Mouse (Mus musculus): ENCODE measurements around the gene Dbndd1. TPM values are rescaled to one million over a fixed set of nuclear protein-coding genes. Genes with fewer than 3 reads are reported as not detected.

Dbndd1 gene
- polyA plus RNA-seq, 1 experiment from 2014 or later = 12.1 TPM

- Histone ChIP-seq H3K4me2 (ENCODE audit: low read depth, low read length) (no peak overlapping the region), H3K9me3 (replicated peaks; ENCODE audit: control insufficient read depth, low read length) (no peaks in the 10 kb centered on the region), H3K9ac (replicated peaks; ENCODE audit: low read length) (no peak overlapping the region), H3K27ac (replicated peaks; ENCODE audit: low read depth, low read length) (no peak overlapping the region), H3K4me3 (ENCODE audit: low read depth, low read length) (no peak overlapping the region), H3K4me1 (ENCODE audit: control insufficient read depth, insufficient read depth, low read length) (no peaks in the 10 kb centered on the region), H3K36me3 (replicated peaks; ENCODE audit: control insufficient read depth, insufficient read depth, low read depth, low read length) (no peaks in the 10 kb centered on the region), H3K27me3 (ENCODE audit: control insufficient read depth, insufficient read depth, low read length) (no peaks in the 10 kb centered on the region)
- ATAC-seq (replicated peaks; ENCODE audit: insufficient number of reproducible peaks, low FRiP score, low TSS enrichment, low read depth) = no peak
- WGBS = 80% methylated on average over 3 of the region's 3 CpGs
- DNase-seq (ENCODE audit: low spot score) = no peak
Observed at GRCm38 (mm10) chr8:123467476-123467875, 47.8 kb downstream of the Dbndd1 start.

DNA sequence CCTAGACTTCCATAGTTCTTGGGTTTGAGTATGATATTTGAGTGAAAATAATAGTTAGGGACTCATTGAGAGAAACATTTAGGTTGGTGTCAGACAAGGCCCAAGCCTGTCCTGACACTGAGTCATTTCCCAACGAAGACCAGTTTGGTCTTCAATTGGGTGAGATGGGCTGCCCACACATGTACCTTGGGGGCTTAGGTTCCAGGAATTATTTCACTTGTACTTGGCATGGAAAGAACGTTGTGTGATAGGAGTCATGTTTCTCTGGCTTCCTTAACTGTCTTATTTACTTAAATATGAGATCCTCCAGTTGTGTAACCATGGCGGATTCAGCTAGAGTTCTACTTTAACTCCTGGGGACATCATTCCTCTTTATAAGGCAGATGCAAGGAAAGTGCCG lies 51.6 kb downstream of the Dbndd1 start:
- Histone ChIP-seq H3K27me3 (ENCODE audit: control insufficient read depth, insufficient read depth, low read length) (no peaks in the 10 kb centered on the region), H3K27ac (replicated peaks; ENCODE audit: low read depth, low read length) (no peak overlapping the region), H3K4me3 (ENCODE audit: low read depth, low read length) (no peak overlapping the region), H3K4me2 (ENCODE audit: low read depth, low read length) (no peak overlapping the region), H3K9ac (replicated peaks; ENCODE audit: low read length) (no peak overlapping the region), H3K4me1 (ENCODE audit: control insufficient read depth, insufficient read depth, low read length) (no peaks in the 10 kb centered on the region), H3K9me3 (replicated peaks; ENCODE audit: control insufficient read depth, low read length) (no peaks in the 10 kb centered on the region), H3K36me3 (replicated peaks; ENCODE audit: control insufficient read depth, insufficient read depth, low read depth, low read length) (peaks cover 2% of the 10 kb centered on the region; the same call in 1 of the 2 replicates)
- no peak for DNase-seq (ENCODE audit: low spot score)
- no peak for ATAC-seq (replicated peaks; ENCODE audit: insufficient number of reproducible peaks, low FRiP score, low TSS enrichment, low read depth)
- WGBS = 79% methylated on average over 4 of the region's 4 CpGs

Other genes starting within 250 kb of the Dbndd1 start
- gene Fanca, start 196.9 kb downstream of the Dbndd1 start, polyA plus RNA-seq (2014; fragmentation: Nextera tagmentation; extraction: Ambion mirVana) = 29.5 and 34.6 TPM in 2 replicates
- 3.1 and 3.4 TPM in 2 replicates for gene Spire2, start 182.8 kb downstream of the Dbndd1 start, polyA plus RNA-seq (2014; fragmentation: Nextera tagmentation; extraction: Ambion mirVana)
- 151 TPM in 2 replicates for gene Tcf25, start 141.7 kb downstream of the Dbndd1 start, polyA plus RNA-seq (2014; fragmentation: Nextera tagmentation; extraction: Ambion mirVana)
- gene Mc1r, start 108.4 kb downstream of the Dbndd1 start, polyA plus RNA-seq (2014; fragmentation: Nextera tagmentation; extraction: Ambion mirVana) = not detected in 2 replicates
- 199 and 248 TPM in 2 replicates for gene Tubb3, start 104.0 kb downstream of the Dbndd1 start, polyA plus RNA-seq (2014; fragmentation: Nextera tagmentation; extraction: Ambion mirVana)
- gene Def8, start 91.9 kb downstream of the Dbndd1 start, polyA plus RNA-seq (2014; fragmentation: Nextera tagmentation; extraction: Ambion mirVana) = 38.8 and 39.6 TPM in 2 replicates
- 32.2 and 33.2 TPM in 2 replicates for gene Afg3l1, start 37.6 kb downstream of the Dbndd1 start, polyA plus RNA-seq (2014; fragmentation: Nextera tagmentation; extraction: Ambion mirVana)
- 41.3 and 42.0 TPM in 2 replicates for gene Gas8, start 3.4 kb upstream of the Dbndd1 start, polyA plus RNA-seq (2014; fragmentation: Nextera tagmentation; extraction: Ambion mirVana)
- gene Rhou, start 138.5 kb upstream of the Dbndd1 start, polyA plus RNA-seq (2014; fragmentation: Nextera tagmentation; extraction: Ambion mirVana) = 8.9 and 11.2 TPM in 2 replicates